Mouse (Mus musculus) heart, postnatal 0 days (tissue): ENCODE data around the gene Ramp3. TPM values are rescaled to one million over a fixed set of nuclear protein-coding genes. Genes with fewer than 3 reads are reported as not detected.
"Not testable (repeated sequence)": the region's sequence is repeated elsewhere in the genome, so short reads cannot be mapped to it uniquely, and the experiment has no call there.

Experiments used
- ATAC-seq: fragments of 200-750 bp; cut with Nextera tagmentation; 2 replicates; pipeline ENCODE4 v1.8.0; 2017; ENCODE audit warnings: low read depth, moderate number of reproducible peaks, moderate library complexity; ENCODE audit not compliant: insufficient read depth
- DNase-seq: peaks from one replicate; pipeline ENCODE4 v3.0.0-alpha.2; 2016; ENCODE audit warnings: low spot score
- H3K27ac ChIP-seq: fragments of 300-500 bp; sonication (generic); 2 replicates; pipeline ENCODE4 v1.5.1; 2014; ENCODE audit warnings: low read depth, mild to moderate bottlenecking
- H3K27me3 ChIP-seq: fragments of 300-500 bp; sonication (generic); 2 replicates; pipeline ENCODE4 v1.6.1; 2014; ENCODE audit warnings: low read length, mixed read lengths; ENCODE audit not compliant: control insufficient read depth, insufficient read depth
- H3K36me3 ChIP-seq: fragments of 300-500 bp; sonication (generic); replicated peaks from 2 replicates; pipeline ENCODE4 v1.6.1; 2014; ENCODE audit warnings: low read length, mixed read lengths; ENCODE audit not compliant: control insufficient read depth, insufficient read depth
- H3K4me1 ChIP-seq: fragments of 300-500 bp; sonication (generic); 2 replicates; pipeline ENCODE4 v1.6.1; 2014; ENCODE audit warnings: antibody characterized with exemption; ENCODE audit not compliant: control insufficient read depth, insufficient read depth
- H3K4me2 ChIP-seq: fragments of 300-500 bp; sonication (generic); 2 replicates; pipeline ENCODE4 v1.6.1; 2014; ENCODE audit warnings: low read depth, mild to moderate bottlenecking, low read length, moderate library complexity
- H3K4me3 ChIP-seq: fragments of 300-500 bp; sonication (generic); 2 replicates; pipeline ENCODE4 v1.5.1; 2014; ENCODE audit warnings: low read depth, low read length
- H3K9ac ChIP-seq: fragments of 300-500 bp; sonication (generic); replicated peaks from 2 replicates; pipeline ENCODE4 v1.6.1; 2014; ENCODE audit warnings: low read depth, low read length, mixed read lengths
- H3K9me3 ChIP-seq: fragments of 300-500 bp; sonication (generic); replicated peaks from 2 replicates; pipeline ENCODE4 v1.6.1; 2016; ENCODE audit warnings: low read length; ENCODE audit not compliant: control insufficient read depth
- CTCF ChIP-seq: IDR thresholded peaks from 2 replicates; pipeline ENCODE4 v1.5.1; 2016; ENCODE audit warnings: antibody characterized with exemption, control low read depth, low read depth
- EP300 ChIP-seq: IDR thresholded peaks from 2 replicates; pipeline ENCODE4 v1.6.1; 2016; ENCODE audit warnings: antibody characterized with exemption, low read depth
- WGBS: fragments of 180-500 bp; shearing (Covaris S2); extraction: QIAGEN DNeasy Blood & Tissue Kit; methylation state at CpG from one replicate; pipeline ENCODE4 v1.1.7; 2014; 5-methylcytosine and 5-hydroxymethylcytosine counted together
- polyA plus RNA-seq: library from polyadenylated mRNA; unstranded; fragments of >200 nt; fragmentation: Nextera tagmentation; extraction: Ambion mirVana; gene quantifications from 2 replicates; pipeline ENCODE4 v1.2.1, GENCODE M21; 2015
- total RNA-seq: library from RNA; depleted of rRNA; stranded (reverse); fragments of >200 nt; gene quantifications from 2 replicates; pipeline ENCODE4 v1.2.3, GENCODE M21; 2014; ENCODE audit warnings: low replicate concordance

Ramp3 gene
- total and polyA plus RNA-seq, 2 experiments from 2014 or later = 5.0 to 16.9 TPM

GRCm38 (mm10) chr11:6652978-6653377, 5.3 kb upstream of the Ramp3 start:
- H3K4me3 ChIP-seq = not testable (repeated sequence)
- WGBS = 76% methylated on average over 3 of the region's 3 CpGs

GRCm38 (mm10) chr11:6654903-6655302, 3.4 kb upstream of the Ramp3 start:
- 2% methylated on average over 2 of the region's 2 CpGs for WGBS
- Histone ChIP-seq H3K4me2 (no peak overlapping the region), H3K27ac (no peak overlapping the region), H3K9ac (no peak overlapping the region), H3K9me3 (no peaks in the 10 kb centered on the region), H3K36me3 (no peaks in the 10 kb centered on the region), H3K27me3 (peaks cover 4% of the 10 kb centered on the region; the same call in 1 of the 2 replicates), H3K4me1 (no peaks in the 10 kb centered on the region), H3K4me3 (no peak overlapping the region)
- peak; percentile 67 for ATAC-seq
- TF ChIP-seq EP300 = no peak
- peak; percentile 91 for TF ChIP-seq CTCF
- DNase-seq = peak; percentile 78

More at GRCm38 (mm10) chr11:6652978-6653377, 5.3 kb upstream of the Ramp3 start:
- not testable (repeated sequence) for H3K4me1 ChIP-seq, H3K27ac ChIP-seq, H3K9ac ChIP-seq, H3K36me3 ChIP-seq, ATAC-seq, H3K9me3 ChIP-seq, DNase-seq, H3K4me2 ChIP-seq, H3K27me3 ChIP-seq
- TF ChIP-seq CTCF = peak; percentile 32

- Histone ChIP-seq H3K27me3 (peaks cover 4% of the 10 kb centered on the region; the same call in 1 of the 2 replicates), H3K27ac (no peak overlapping the region), H3K4me3 (no peak overlapping the region), H3K36me3 (no peaks in the 10 kb centered on the region), H3K9ac (no peak overlapping the region), H3K4me2 (no peak overlapping the region), H3K4me1 (no peaks in the 10 kb centered on the region), H3K9me3 (no peaks in the 10 kb centered on the region)
- no peak for ATAC-seq
- 77% methylated on average over 14 of the region's 14 CpGs for WGBS
- TF ChIP-seq CTCF (no peak), EP300 (no peak)
- no peak for DNase-seq
These were observed 2.9 kb downstream of the Ramp3 start for GRCm38 (mm10) chr11:6661206-6661605.

GRCm38 (mm10) chr11:6666634-6667033, 8.3 kb downstream of the Ramp3 start:
- H3K36me3 ChIP-seq = no peaks in the 10 kb centered on the region
- no peak for DNase-seq
- no peaks in the 10 kb centered on the region for H3K27me3 ChIP-seq
- WGBS = 67% methylated on average over 2 of the region's 2 CpGs
- H3K4me1 ChIP-seq = no peaks in the 10 kb centered on the region
- ATAC-seq = no peak
- H3K9me3 ChIP-seq = no peaks in the 10 kb centered on the region
- no peak overlapping the region for H3K4me3 ChIP-seq
- no peak overlapping the region for H3K4me2 ChIP-seq
- no peak overlapping the region for H3K9ac ChIP-seq
- H3K27ac ChIP-seq = no peak overlapping the region
- TF ChIP-seq EP300 = no peak
- TF ChIP-seq CTCF = no peak

DNA sequence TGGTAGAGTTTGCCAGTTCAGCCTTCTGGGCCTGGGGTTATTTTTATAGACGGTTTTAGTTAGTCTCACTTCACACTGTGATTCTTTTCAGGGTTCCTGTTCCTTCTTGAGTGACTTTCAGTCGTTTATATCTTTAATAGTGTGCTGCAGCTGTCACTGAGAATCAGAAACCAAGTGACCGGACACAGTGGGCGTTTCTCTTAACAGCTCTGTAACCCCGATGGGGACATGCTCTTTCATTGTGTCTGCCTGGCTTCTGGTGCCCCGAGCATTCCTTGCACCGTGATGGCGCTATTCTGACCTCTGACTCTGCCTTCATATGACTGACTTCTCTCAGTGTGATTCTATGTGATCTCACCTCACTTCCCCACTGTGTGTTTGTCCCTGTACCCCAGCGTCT, 10.7 kb downstream of the Ramp3 start:
- Histone ChIP-seq H3K27ac (no peak overlapping the region), H3K36me3 (no peaks in the 10 kb centered on the region), H3K9me3 (no peaks in the 10 kb centered on the region), H3K4me1 (no peaks in the 10 kb centered on the region), H3K4me2 (no peak overlapping the region), H3K27me3 (no peaks in the 10 kb centered on the region), H3K4me3 (no peak overlapping the region), H3K9ac (no peak overlapping the region)
- TF ChIP-seq CTCF (no peak), EP300 (no peak)
- DNase-seq = no peak
- ATAC-seq = 0 out of 2 replicates have a peak, but pooled peaks have one; percentile 33
- WGBS = 47% methylated on average over 9 of the region's 9 CpGs

- Histone ChIP-seq H3K4me2 (no peak overlapping the region), H3K36me3 (no peaks in the 10 kb centered on the region), H3K9me3 (no peaks in the 10 kb centered on the region), H3K4me3 (no peak overlapping the region), H3K27me3 (no peaks in the 10 kb centered on the region), H3K9ac (no peak overlapping the region), H3K27ac (no peak overlapping the region), H3K4me1 (no peaks in the 10 kb centered on the region)
- DNase-seq (no peak), ATAC-seq (no peak)
- TF ChIP-seq CTCF (0 out of 2 replicates have a peak, but pooled peaks have one; percentile 18), EP300 (no peak)
- 47% methylated on average over 2 of the region's 2 CpGs for WGBS
These were observed 11.7 kb downstream of the Ramp3 start for GRCm38 (mm10) chr11:6670044-6670443.
